Mouse (Mus musculus) layer of hippocampus, postnatal 36 days (tissue): Measurements from ENCODE around the gene Lrch4. TPM values are rescaled to one million over a fixed set of nuclear protein-coding genes. Genes with fewer than 3 reads are reported as not detected.

ENCODE experiments used
- DNase-seq, 2 experiments: peaks; one replicate each; pipeline ENCODE4 v3.0.0; 2022
- total RNA-seq, 2 experiments: library from RNA; stranded (reverse); gene quantifications; 2 replicates each; pipeline ENCODE4 v1.2.3; 2021

Lrch4 gene
- total RNA-seq, 2 experiments from 2014 or later = 21.8 to 25.3 TPM

- DNase-seq = no peak
Observed at GRCm38 (mm10) chr5:137690531-137690930, 61.6 kb downstream of the Lrch4 start.

Other genes starting within 250 kb of the Lrch4 start
- under 1 TPM; 0.10 to 0.13 TPM for gene Zan, start 152.1 kb upstream of the Lrch4 start, total RNA-seq
- 10 to 100 TPM; 32.5 to 37.0 TPM for gene Pop7, start 126.6 kb upstream of the Lrch4 start, total RNA-seq
- gene Gigyf1, start 110.6 kb upstream of the Lrch4 start, total RNA-seq = 10 to 100 TPM; 56.7 to 58.9 TPM
- gene Epo, start 95.9 kb upstream of the Lrch4 start, total RNA-seq = not detected
- 100 to 1,000 TPM; 554 to 565 TPM for gene Gnb2, start 95.6 kb upstream of the Lrch4 start, total RNA-seq
- 100 to 1,000 TPM; 127 to 138 TPM for gene Actl6b, start 75.6 kb upstream of the Lrch4 start, total RNA-seq
- gene Tfr2, start 59.3 kb upstream of the Lrch4 start, total RNA-seq = 10 to 100 TPM; 13.4 to 16.1 TPM
- gene Mospd3, start 28.1 kb upstream of the Lrch4 start, total RNA-seq = 10 to 100 TPM; 26.0 to 27.4 TPM
- 1 to 10 TPM; 8.4 to 8.8 TPM for gene Pcolce, start 15.3 kb upstream of the Lrch4 start, total RNA-seq
- under 1 TPM; 0.18 to 0.77 TPM for gene Fbxo24, start 119 bp upstream of the Lrch4 start, total RNA-seq
- 10 to 100 TPM; 18.6 to 23.9 TPM for gene Gm20605, start 54 bp downstream of the Lrch4 start, total RNA-seq
- gene Sap25, start 12.2 kb downstream of the Lrch4 start, total RNA-seq = 10 to 100 TPM; 10.1 to 13.3 TPM
- gene Irs3, start 16.6 kb downstream of the Lrch4 start, total RNA-seq = under 1 TPM; 0.15 to 0.28 TPM
- gene Agfg2, start 55.6 kb downstream of the Lrch4 start, total RNA-seq = 10 to 100 TPM; 57.7 to 61.1 TPM
- gene Nyap1, start 112.5 kb downstream of the Lrch4 start, total RNA-seq = 10 to 100 TPM; 65.4 to 66.3 TPM
- 100 to 1,000 TPM; 170 to 176 TPM for gene Tsc22d4, start 116.6 kb downstream of the Lrch4 start, total RNA-seq
- 10 to 100 TPM; 24.1 to 24.6 TPM for gene Ppp1r35, start 149.7 kb downstream of the Lrch4 start, total RNA-seq
- gene Mepce, start 158.5 kb downstream of the Lrch4 start, total RNA-seq = 10 to 100 TPM; 40.8 to 44.5 TPM
- gene Zcwpw1, start 158.7 kb downstream of the Lrch4 start, total RNA-seq = 1 to 10 TPM; 5.2 to 7.1 TPM
- 1 to 10 TPM in 1 of 2 experiments, under 1 TPM in 1; 0.67 to 1.3 TPM for gene Pilra, start 207.2 kb downstream of the Lrch4 start, total RNA-seq
- gene Pilrb1, start 229.0 kb downstream of the Lrch4 start, total RNA-seq = not detected
- not detected for gene Pilrb2, start 242.7 kb downstream of the Lrch4 start, total RNA-seq